Mouse (Mus musculus): Measurements from ENCODE around the gene Tex10. TPM values are rescaled to one million over a fixed set of nuclear protein-coding genes. Genes with fewer than 3 reads are reported as not detected.
"Not testable (repeated sequence)": the region's sequence is repeated elsewhere in the genome, so short reads cannot be mapped to it uniquely, and the experiment has no call there.

Tex10 gene
- total RNA-seq, 2 experiments from 2014 or later: 23.1 to 27.6 TPM

DNA sequence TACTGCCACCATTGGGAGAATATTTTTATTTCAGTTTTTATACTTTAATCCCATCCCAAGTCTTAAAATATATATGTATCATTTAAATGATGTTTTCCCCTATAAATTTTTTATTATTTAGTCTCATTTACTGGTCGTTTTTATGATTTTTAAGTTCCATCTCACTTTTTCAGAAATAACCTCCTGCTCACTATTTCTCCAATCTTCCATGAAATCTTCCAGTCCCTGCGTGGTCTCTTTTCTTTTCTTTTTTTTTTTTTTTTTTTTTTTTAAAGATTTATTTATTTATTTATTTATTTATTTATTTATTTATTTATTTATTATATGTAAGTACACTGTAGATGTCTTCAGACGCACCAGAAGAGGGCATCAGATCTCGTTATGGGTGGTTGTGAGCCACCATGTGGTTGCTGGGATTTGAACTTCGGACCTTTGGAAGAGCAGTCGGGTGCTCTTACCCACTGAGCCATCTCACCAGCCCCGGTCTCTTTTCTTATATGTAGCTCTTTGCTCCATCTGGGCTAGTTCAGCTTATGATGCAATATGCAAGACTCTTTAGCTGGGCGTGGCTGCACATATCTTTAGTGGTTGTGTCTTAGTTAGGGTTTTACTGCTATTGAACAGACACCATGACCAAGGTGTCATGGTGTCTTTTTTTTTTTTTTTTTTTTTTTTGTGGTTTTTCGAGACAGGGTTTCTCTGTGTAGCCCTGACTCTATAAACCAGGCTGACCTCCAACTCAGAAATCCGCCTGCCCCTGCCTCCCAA lies 67.4 kb downstream of the Tex10 start:
- DNase-seq (ENCODE audit: extremely low spot score in 1 of 2, low spot score in 1 of 2): not testable (repeated sequence)

DNA sequence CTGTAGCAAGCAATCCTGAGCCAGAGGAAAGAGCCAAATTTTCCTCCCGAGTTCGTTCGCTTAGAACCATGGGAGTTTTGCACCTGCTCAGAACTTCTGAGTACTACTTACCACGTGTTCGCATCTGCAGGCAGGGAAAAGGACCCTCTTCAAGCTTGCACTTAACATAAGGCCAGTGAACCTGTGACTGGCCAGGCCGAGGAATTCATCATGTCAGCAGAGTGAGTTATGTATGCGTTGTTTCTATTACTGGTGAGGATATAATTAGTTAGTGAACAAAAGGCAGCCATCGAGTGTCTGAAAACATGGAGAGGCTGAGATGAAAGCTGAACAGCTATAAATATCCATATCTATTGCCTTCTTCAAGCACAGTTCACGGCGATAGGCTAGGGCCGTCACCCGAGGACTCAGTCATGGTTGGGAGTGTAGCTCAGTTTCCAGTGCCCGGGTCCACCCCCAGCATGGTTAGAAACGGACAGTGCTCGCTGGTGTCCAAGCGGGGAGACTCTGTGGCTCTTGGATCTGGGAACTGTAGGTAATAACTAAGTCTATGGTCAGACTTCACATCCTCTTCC lies 70.1 kb downstream of the Tex10 start:
- DNase-seq (ENCODE audit: extremely low spot score in 1 of 2, low spot score in 1 of 2): no peak

DNA sequence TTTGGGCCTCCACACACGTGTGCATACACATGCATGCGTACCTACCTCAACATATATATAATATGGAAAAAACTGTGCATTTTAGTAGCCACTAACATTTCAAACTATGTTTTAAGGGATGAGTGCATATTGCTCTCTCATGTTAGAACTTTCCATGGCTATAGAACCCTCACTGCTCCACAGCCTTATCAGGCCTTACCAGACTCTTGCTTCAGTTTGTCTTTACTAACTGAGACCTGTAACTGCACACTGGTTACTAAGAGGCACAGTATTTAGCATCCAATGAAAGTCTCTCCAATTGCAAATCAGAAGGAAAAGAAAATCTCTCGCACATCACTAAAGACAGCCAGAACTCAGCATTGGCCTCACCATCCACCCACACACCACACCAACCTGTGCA lies 76.3 kb downstream of the Tex10 start:
- DNase-seq (ENCODE audit: extremely low spot score in 1 of 2, low spot score in 1 of 2): no peak

DNA sequence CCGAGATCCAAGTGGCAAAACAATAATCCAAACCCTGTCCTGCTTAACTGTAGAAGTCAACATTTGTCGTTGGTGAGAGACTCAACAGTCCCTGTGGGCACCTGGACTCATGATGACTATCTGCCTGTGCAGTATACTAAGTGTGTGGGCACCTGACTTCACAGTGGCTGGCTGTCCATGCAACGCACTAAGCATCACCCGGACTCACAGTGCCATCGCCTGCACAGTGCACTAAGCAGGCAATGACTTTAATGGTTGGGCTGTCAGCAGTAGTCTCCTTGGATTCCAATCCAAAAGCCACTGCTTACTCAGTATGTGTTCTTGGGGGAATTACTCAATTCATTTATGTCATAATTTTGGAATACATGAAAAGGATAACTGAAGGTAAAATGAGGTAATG lies 90.8 kb downstream of the Tex10 start:
- no peak for DNase-seq (ENCODE audit: extremely low spot score in 1 of 2, low spot score in 1 of 2)

DNA sequence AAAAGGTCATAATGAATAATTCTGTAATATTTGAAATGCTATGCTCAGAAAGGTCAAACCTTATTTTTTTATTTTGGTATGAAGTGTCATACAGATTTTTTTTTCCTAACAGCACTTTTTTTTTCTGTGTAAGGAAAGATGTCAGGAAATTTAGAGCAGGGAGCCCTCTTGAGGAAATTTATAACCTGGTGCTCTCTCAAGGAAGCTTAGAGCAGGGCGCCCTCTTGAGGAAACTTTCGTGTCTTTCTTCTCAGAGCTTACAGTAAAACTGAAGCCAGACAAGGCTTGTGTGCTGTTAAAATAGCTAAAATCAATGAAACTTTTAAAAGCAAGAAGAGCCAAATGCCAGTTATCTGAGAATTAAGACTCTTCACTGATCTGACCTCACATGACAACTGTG lies 92.3 kb downstream of the Tex10 start:
- peak; percentile 44 to 86 for DNase-seq (ENCODE audit: extremely low spot score in 1 of 2, low spot score in 1 of 2)

Other genes with a start within 250 kb of the Tex10 start
- 10 to 100 TPM; 32.3 to 33.5 TPM for gene Erp44, start 193.9 kb downstream of the Tex10 start, total RNA-seq (2021)
- gene Invs, start 193.7 kb downstream of the Tex10 start, total RNA-seq (2021): 10 to 100 TPM; 10.3 to 14.4 TPM
- gene Msantd3, start 66.5 kb upstream of the Tex10 start, total RNA-seq (2021): 10 to 100 TPM; 19.8 to 21.7 TPM
- 100 to 1,000 TPM; 130 to 137 TPM for gene Tmeff1, start 111.7 kb upstream of the Tex10 start, total RNA-seq (2021)
- 1 to 10 TPM; 1.7 to 2.7 TPM for gene Cavin4, start 190.1 kb upstream of the Tex10 start, total RNA-seq (2021)